Mouse (Mus musculus) liver, adult 2 months (tissue): ENCODE results near the gene Itgb1bp1. TPM values are rescaled to one million over a fixed set of nuclear protein-coding genes. Genes with fewer than 3 reads are reported as not detected.

Source experiments
- DNase-seq: peaks from one replicate; pipeline ENCODE4 v3.0.0-alpha.2; 2011; ENCODE audit warnings: low read depth, low spot score; ENCODE audit errors: extremely low read depth
- H3K27ac ChIP-seq: fragments of 200-500 bp; replicated peaks from 2 replicates; pipeline ENCODE4 v1.5.1; 2012; ENCODE audit warnings: low read depth, mild to moderate bottlenecking, control low read depth, inconsistent platforms, low read length; ENCODE audit not compliant: insufficient read depth
- H3K27me3 ChIP-seq: fragments of 200-500 bp; 2 replicates; pipeline ENCODE4 v1.6.1; 2012; ENCODE audit warnings: mild to moderate bottlenecking, moderate library complexity, low read length, inconsistent platforms; ENCODE audit not compliant: control insufficient read depth, insufficient read depth
- H3K36me3 ChIP-seq: fragments of 200-500 bp; 2 replicates; pipeline ENCODE4 v1.6.1; 2012; ENCODE audit warnings: low read length, inconsistent platforms; ENCODE audit not compliant: control insufficient read depth, insufficient read depth
- H3K4me1 ChIP-seq: fragments of 200-500 bp; 2 replicates; pipeline ENCODE4 v1.6.1; 2011; ENCODE audit warnings: low read length; ENCODE audit not compliant: control insufficient read depth, insufficient read depth
- H3K4me3 ChIP-seq: fragments of 200-500 bp; 2 replicates; pipeline ENCODE4 v1.5.1; 2011; ENCODE audit warnings: low read depth, mild to moderate bottlenecking, control low read depth, low read length, moderate library complexity; ENCODE audit not compliant: insufficient read depth
- H3K79me2 ChIP-seq: fragments of 200-500 bp; 2 replicates; pipeline ENCODE4 v1.6.1; 2012; ENCODE audit warnings: inconsistent platforms, mild to moderate bottlenecking, low read length, moderate library complexity; ENCODE audit not compliant: control insufficient read depth, insufficient read depth
- H3K9ac ChIP-seq: fragments of 200-500 bp; 2 replicates; pipeline ENCODE4 v1.6.1; 2012; ENCODE audit warnings: low read depth, mild to moderate bottlenecking, control low read depth, inconsistent platforms, low read length
- CTCF ChIP-seq: fragments of 200-500 bp; IDR thresholded peaks from 2 replicates; pipeline ENCODE4 v1.5.1; 2011; ENCODE audit warnings: low read depth, low read length, control low read depth
- POLR2A ChIP-seq: fragments of 200-500 bp; IDR thresholded peaks from 2 replicates; pipeline ENCODE4 v1.6.1; 2011; ENCODE audit warnings: low read length, control low read depth; ENCODE audit not compliant: insufficient read depth; ENCODE audit errors: extremely low read depth
- WGBS: fragments of 180-500 bp; shearing (Covaris S2); methylation state at CpG from one replicate; pipeline ENCODE4 v1.1.7; 2018; 5-methylcytosine and 5-hydroxymethylcytosine counted together
- polyA plus RNA-seq: library from polyadenylated mRNA; depleted of rRNA; stranded (reverse); fragments of >200 nt; gene quantifications from 2 replicates; pipeline ENCODE4 v1.2.3, GENCODE M21; 2012
- total RNA-seq: library from RNA; depleted of rRNA; stranded (reverse); fragments of >200 nt; gene quantifications from 2 replicates; pipeline ENCODE4 v1.2.3, GENCODE M21; 2014

Itgb1bp1 gene
- total and polyA plus RNA-seq, 2 experiments: 7.0 to 17.3 TPM

- TF ChIP-seq POLR2A (no peak), CTCF (no peak; the same call in 1 of the 2 replicates)
- 0 out of 2 replicates have a peak overlapping the region, but pooled peaks have one; percentile 33 for H3K27ac ChIP-seq
- no peak overlapping the region for H3K9ac ChIP-seq
- H3K79me2 ChIP-seq: no peaks in the 10 kb centered on the region
- H3K27me3 ChIP-seq: no peaks in the 10 kb centered on the region
- peaks cover 5% of the 10 kb centered on the region; the same call in 1 of the 2 replicates for H3K36me3 ChIP-seq
- H3K4me1 ChIP-seq: peaks cover 11% of the 10 kb centered on the region
- no peak overlapping the region for H3K4me3 ChIP-seq
- WGBS: 29% methylated on average over 10 of the region's 10 CpGs
- peak; percentile 93 for DNase-seq
These were observed 76.8 kb downstream of the Itgb1bp1 start for GRCm38 (mm10) chr12:21209273-21209672.

GRCm38 (mm10) chr12:21208172-21208795, 77.8 kb downstream of the Itgb1bp1 start:
- WGBS: 74% methylated on average over 11 of the region's 11 CpGs
- Histone ChIP-seq H3K9ac (no peak overlapping the region), H3K79me2 (no peaks in the 10 kb centered on the region), H3K27me3 (no peaks in the 10 kb centered on the region), H3K36me3 (peaks cover 5% of the 10 kb centered on the region; the same call in 1 of the 2 replicates), H3K4me1 (peaks cover 11% of the 10 kb centered on the region), H3K27ac (no peak overlapping the region), H3K4me3 (no peak overlapping the region)
- no peak for DNase-seq
- TF ChIP-seq POLR2A (no peak), CTCF (no peak)

DNA sequence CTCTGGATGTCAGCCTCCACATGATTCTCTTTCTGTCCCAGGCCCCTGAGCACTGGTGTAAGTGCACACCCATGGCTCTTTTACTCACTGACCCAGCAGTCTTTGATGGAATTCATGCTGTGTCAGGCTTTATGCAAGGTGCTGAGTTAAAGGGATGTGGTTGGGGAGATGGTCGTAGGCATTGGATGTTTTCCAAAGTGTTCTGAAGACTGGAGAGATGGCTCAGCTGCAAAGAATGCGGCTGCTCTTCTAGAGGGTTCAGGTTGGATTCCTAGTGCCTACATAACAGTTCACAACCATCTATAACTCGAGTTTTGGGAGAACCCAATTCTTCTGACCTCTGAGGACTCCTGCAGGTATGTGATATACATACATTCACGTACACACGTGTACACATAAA, 78.7 kb downstream of the Itgb1bp1 start:
- Histone ChIP-seq H3K79me2 (no peaks in the 10 kb centered on the region), H3K4me1 (peaks cover 11% of the 10 kb centered on the region), H3K27ac (no peak overlapping the region), H3K9ac (no peak overlapping the region), H3K36me3 (peaks cover 5% of the 10 kb centered on the region; the same call in 1 of the 2 replicates), H3K27me3 (no peaks in the 10 kb centered on the region), H3K4me3 (no peak overlapping the region)
- no peak for DNase-seq
- no peak for TF ChIP-seq CTCF
- TF ChIP-seq POLR2A: no peak
- 88% methylated on average over 5 of the region's 5 CpGs for whole genome bisulfite sequencing

GRCm38 (mm10) chr12:21205799-21206198, 80.3 kb downstream of the Itgb1bp1 start:
- H3K79me2 ChIP-seq: no peaks in the 10 kb centered on the region
- peaks cover 11% of the 10 kb centered on the region for H3K4me1 ChIP-seq
- TF ChIP-seq CTCF (no peak), POLR2A (no peak)
- no peak overlapping the region for H3K4me3 ChIP-seq
- no peak for DNase-seq
- H3K9ac ChIP-seq: no peak overlapping the region
- H3K27ac ChIP-seq: no peak overlapping the region
- 96% methylated on average over 4 of the region's 4 CpGs for WGBS
- H3K27me3 ChIP-seq: no peaks in the 10 kb centered on the region
- H3K36me3 ChIP-seq: peaks cover 5% of the 10 kb centered on the region; the same call in 1 of the 2 replicates

DNA sequence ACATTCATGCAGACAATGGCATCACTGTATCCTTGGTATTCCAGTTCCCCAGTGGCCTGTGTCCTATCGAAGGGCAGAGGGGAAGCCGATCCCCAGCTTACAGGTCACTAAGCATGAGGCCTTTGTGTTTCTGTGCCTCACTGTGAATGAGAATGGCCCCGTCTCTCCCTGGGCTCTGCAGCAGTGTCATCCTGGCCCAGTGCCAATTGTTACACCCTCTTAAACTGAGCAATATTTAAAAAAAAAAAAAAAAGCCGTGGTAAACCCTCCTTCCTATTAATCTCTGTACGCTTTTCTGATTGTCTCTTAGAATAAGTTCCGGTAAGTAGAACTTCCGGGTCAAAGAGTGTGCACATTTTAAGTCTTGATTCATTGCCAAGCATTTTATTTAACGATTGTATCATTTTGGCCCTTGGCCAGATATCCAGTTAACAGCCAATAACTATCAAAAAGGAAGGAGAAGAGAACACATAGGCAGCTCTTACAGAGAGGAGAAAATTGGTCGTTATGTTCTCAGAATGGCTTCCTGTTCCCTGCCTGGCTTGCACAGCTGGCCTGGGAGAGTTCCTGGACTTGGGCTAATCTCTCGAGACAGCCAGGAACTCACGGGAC, 81.3 kb downstream of the Itgb1bp1 start:
- H3K4me3 ChIP-seq: no peak overlapping the region
- peaks cover 5% of the 10 kb centered on the region; the same call in 1 of the 2 replicates for H3K36me3 ChIP-seq
- H3K4me1 ChIP-seq: peaks cover 6% of the 10 kb centered on the region
- H3K79me2 ChIP-seq: no peaks in the 10 kb centered on the region
- peak; percentile 55 for DNase-seq
- TF ChIP-seq POLR2A (no peak), CTCF (no peak)
- H3K27me3 ChIP-seq: no peaks in the 10 kb centered on the region
- WGBS: 25% methylated on average over 11 of the region's 11 CpGs
- H3K27ac ChIP-seq: no peak overlapping the region
- H3K9ac ChIP-seq: no peak overlapping the region
